Mouse (Mus musculus) heart, adult 9 months (tissue): ENCODE data around the gene Micu1.
"Not testable (repeated sequence)": the region's sequence is repeated elsewhere in the genome, so short reads cannot be mapped to it uniquely, and the experiment has no call there.

Experiments used
- DNase-seq, 2 experiments: peaks; one replicate each; pipeline ENCODE4 v3.0.0; 2022; ENCODE audit warnings: low spot score in 2 of 2

Gene Micu1

DNA sequence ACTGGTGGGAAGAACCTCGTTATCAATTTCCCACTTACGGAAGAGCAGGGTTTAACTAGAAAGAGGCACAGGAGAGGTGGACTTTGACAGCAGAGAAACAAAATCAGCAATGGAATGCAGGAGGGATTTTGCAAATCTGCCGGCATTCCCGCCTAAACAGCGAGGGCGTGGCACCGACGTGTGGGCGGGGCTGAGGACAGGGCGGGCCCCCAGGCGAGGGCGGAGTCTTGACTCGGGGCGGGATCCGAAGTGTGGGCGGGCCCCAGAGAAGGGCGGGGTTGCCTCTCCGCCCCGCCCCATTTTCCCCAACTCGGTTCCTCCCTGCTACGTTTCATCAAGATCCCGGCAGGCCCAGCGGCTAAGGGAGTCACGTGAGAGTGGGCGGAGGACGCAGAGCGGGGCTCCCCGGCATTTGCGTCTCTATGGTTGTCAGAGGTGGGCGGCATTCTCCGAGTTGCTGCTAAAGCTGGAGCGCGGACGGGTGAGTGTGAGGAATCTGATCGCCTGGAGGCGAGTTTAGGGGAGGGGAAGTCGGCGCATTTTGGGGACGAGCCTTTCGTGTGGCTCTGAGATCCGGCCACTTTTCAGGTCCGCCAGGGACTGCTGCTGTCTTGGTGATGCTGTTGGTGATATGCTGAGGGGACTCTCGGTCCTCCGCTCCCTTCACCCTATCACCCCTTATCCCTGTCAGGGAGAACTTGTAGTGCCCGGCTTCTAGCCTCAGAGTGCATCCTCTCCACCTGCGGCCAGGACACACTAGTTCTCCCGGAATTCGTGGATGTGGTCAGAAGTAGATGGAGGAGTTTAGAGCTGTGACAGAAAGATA, at the start of gene Micu1:
Gene Micu1, plus strand, starts transcription at position 271 of the 826 bp plus-strand sequence.
- peak; percentile 96 for DNase-seq

DNA sequence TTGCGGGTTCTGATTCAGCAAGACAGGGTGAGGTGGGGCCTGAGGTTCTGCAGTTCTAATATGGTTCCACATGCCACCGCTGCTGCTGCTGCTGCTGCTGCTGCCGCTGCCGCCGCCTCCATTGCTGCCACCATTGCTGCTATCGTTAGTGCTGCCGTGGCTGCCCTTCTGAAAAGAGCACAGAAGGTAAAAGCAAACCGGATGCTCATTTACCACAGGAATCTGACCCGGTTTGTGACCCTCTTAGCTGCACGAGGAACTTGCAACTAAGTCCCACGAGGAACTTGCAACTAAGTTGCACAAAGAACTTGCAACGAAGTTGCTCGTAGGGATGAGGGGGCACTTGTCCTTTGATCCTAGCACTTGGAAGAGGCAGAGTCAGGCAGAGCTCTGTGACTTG, 45.5 kb upstream of the Micu1 start:
- DNase-seq = no peak

DNA sequence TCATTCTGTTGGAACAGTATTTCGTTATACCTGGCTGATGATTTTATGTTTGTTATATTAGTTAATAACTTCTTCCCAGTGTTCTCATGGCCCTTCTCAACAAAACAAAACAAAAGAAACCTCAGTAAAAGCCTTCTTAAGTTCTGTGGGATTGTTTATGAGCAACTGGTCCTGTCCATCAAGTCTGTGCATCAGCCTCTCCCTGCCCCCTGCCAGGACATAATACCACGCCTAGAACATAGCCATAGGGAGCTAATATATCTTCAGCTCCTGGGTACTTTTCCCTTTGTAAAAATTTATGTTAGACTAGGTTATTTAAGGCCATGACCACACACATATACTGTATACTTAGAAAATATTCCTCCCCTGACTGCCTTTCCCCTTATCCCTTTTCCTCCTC, 37.5 kb upstream of the Micu1 start:
- DNase-seq = no peak

DNA sequence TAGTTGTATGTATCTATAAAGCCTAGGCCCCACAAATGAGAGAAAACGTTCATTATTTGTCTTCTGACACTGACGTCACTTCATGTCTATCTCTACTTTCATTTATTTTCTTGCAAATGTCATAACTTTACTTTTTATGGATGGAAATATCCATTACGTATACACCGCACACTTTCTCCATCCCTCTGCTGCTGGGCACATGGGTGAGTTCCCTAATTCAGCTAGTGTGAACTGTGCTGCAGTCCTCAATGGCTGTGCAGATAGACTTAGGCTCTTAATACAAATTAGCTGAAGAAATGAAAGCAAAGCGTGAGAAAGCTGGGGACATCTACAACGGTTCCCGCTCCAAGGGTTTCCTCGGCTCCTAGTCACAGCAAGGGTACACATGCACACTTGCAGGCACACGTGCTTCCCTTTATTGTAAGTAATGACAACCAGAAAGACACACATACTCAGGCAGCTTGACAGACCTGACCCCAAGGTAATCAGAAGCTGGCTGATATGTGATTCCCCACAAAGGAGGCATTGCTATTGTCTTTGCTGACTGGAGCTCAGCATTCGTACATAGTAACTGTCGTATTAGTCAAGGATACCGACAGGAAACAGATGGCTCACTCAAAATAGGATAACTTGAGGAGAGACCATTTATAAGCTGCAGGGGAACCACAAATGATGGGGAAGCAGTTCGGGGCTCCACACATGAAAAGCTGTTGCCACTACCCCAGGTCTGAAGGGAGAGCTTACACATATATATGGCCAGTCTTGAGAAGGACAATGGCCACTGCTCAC, 36.6 kb upstream of the Micu1 start:
- no peak for DNase-seq

- peak; percentile 7 to 14 for DNase-seq
Observed at GRCm38 (mm10) chr10:59667377-59667776, 34.9 kb upstream of the Micu1 start.

GRCm38 (mm10) chr10:59668491-59668890, 33.8 kb upstream of the Micu1 start:
- no peak for DNase-seq

DNA sequence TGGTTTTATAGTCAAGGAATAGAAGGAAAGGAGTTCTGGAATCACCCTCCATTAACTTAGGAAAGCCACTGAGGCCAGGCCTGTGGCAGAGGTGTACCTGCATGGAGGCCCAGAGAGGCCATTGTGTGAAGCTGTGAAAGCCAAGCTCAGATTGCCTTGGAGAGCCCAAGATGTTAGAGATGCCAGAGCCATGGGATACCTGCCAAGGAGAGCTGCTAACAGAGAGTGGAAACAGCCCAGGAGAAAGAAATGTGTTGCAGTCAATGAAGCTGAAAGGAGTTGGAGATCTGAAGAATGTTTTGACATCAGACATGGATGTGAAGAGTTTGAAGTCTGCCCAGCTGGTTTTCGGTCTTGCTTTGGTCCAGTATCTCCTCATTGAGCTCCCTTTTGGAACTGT, 24.4 kb upstream of the Micu1 start:
- DNase-seq = no peak

GRCm38 (mm10) chr10:59679189-59679588, 23.1 kb upstream of the Micu1 start:
- DNase-seq = no peak

DNA sequence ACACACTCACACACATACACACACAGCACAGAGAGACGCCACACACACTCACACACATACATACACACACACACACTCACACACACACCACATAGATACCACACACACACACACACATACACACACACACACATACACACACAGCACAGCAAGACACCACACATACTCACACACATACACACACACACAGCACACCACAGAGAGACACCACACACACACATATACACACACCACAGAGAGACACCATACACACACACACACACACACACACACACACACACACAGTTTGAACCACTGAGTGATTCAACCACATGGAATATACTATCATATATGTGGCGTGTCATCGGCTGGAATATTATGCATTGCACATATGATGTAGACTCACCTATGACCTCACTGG, 16.7 kb upstream of the Micu1 start:
- DNase-seq = not testable (repeated sequence)

- DNase-seq = no peak
Observed at GRCm38 (mm10) chr10:59687126-59687525, 15.2 kb upstream of the Micu1 start.

DNA sequence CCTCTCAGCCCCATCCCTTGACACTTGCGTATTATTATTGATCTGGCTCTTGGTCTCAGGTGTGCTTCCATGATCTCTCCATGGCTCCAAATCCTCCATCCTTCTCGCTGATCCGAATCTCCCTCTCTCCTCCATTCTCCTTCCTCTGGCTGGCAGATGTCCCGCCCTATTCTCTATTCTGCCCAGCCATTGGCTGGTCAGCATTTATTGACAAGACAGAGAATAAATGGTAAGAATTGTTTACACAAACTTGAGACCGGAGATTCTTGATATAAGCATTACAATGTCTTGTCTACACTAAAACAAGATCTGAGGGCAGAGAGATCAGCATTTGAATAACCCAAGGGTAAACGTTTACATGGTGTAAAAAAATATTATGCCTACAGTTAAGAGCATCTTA, 12.4 kb upstream of the Micu1 start:
- DNase-seq = no peak

DNA sequence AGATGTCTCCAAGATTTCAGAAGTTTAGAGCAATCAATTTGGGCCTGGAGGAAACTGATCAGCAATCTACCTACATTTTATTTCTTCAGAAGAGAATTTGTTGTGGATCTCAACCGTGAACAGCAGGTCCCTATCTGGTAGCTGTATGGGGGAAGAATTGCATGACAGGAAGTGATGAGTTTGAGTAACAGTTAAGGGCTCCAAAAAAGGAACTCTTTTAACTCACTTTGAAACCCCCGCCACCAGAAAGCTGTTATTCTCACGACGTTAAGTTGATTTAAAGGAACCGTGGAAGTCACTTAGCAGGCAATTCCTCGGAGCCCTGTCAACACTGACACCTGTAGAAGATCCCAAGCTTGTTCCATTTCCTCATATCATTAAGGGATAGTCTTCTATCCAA, 9.8 kb upstream of the Micu1 start:
- DNase-seq = no peak

DNA sequence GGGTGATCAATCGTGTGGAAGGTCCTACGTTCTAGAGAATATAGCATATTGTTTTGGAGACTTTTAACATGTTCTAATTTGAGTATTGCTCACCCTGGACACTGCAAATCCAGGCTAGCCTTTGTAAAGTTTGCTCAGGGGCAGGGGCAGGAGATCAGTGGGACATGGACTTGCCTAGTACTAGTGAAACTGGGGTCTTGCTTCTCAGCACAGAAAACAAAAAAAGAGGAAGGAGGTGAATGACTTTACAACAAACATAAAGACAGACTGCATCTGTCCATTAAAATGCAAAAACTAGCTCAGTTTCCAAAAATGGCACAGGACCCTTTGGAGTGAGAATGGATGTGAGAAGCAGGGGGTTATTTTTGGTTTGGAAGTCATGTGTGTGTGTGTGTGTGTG, 8.2 kb upstream of the Micu1 start:
- no peak for DNase-seq

GRCm38 (mm10) chr10:59699516-59699915, 2.8 kb upstream of the Micu1 start:
- no peak for DNase-seq

- no peak for DNase-seq
Observed at GRCm38 (mm10) chr10:59701805-59702204, 472 bp upstream of the Micu1 start.

- DNase-seq = no peak
Observed at GRCm38 (mm10) chr10:59703060-59703760, 933 bp downstream of the Micu1 start.

- DNase-seq = no peak
Observed at GRCm38 (mm10) chr10:59706991-59707546, 4.8 kb downstream of the Micu1 start.

GRCm38 (mm10) chr10:59707595-59707994, 5.3 kb downstream of the Micu1 start:
- DNase-seq = no peak

GRCm38 (mm10) chr10:59709281-59709680, 7.0 kb downstream of the Micu1 start:
- DNase-seq = no peak

GRCm38 (mm10) chr10:59710246-59710645, 8.0 kb downstream of the Micu1 start:
- DNase-seq = no peak

DNA sequence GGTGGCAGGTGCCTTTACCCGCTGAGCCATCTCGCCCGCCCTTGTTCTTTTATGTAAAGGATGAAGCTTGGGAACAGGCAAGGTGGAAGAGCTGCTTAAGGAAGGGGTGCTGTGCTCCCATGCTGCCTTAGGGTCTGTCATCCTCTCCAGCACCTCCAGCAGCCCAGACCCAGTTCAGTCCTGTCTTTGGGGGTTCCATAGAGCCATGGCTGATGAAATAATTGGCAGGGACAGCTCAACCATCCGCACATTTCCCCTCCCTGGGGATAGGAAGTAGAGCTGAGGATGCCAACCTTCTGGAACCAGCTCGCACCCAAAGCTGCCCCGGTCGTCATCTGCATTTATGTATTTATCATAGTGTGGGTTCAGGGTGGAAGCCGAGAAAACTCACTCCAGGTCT, 9.8 kb downstream of the Micu1 start:
- DNase-seq = no peak

- no peak for DNase-seq
Observed at GRCm38 (mm10) chr10:59720017-59720416, 17.7 kb downstream of the Micu1 start.
